Mouse (Mus musculus) MEL (cell line): ENCODE measurements around the gene Snx29.

Source experiments
- E2F4 ChIP-seq: IDR thresholded peaks from 2 replicates; pipeline ENCODE4 v1.6.1; 2011; ENCODE audit warnings: low read depth, low read length, improper control_type of control experiment, borderline replicate concordance
- EP300 ChIP-seq, 2 experiments: IDR thresholded peaks; 2 replicates each; pipeline ENCODE4 v1.6.1; 2011; ENCODE audit warnings: improper control_type of control experiment in 2 of 2, low read length in 2 of 2, low read depth in 1 of 2, mild to moderate bottlenecking in 1 of 2
- MXI1 ChIP-seq: IDR thresholded peaks from 2 replicates; pipeline ENCODE4 v1.6.1; 2011; ENCODE audit warnings: mild to moderate bottlenecking, low read depth, low read length, improper control_type of control experiment
- POLR2A ChIP-seq, 2 experiments: IDR thresholded peaks; 2 replicates each; pipeline ENCODE4 v1.6.1; 2011 to 2012; ENCODE audit warnings: low read length in 2 of 2, mild to moderate bottlenecking in 2 of 2, control low read depth in 1 of 2, improper control_type of control experiment in 1 of 2, low read depth in 1 of 2, moderate library complexity in 1 of 2; ENCODE audit not compliant: control insufficient read depth in 1 of 2, insufficient read depth in 1 of 2, poor library complexity in 1 of 2
- RAD21 ChIP-seq: IDR thresholded peaks from 2 replicates; pipeline ENCODE4 v1.6.1; 2011; ENCODE audit warnings: mild to moderate bottlenecking, low read depth, low read length, improper control_type of control experiment
- SIN3A ChIP-seq: IDR thresholded peaks from 2 replicates; pipeline ENCODE4 v1.6.1; 2012; ENCODE audit warnings: low read length, improper control_type of control experiment, inconsistent platforms
- TAL1 ChIP-seq: IDR thresholded peaks from 2 replicates; pipeline ENCODE4 v1.6.1; 2012; ENCODE audit warnings: mild to moderate bottlenecking, inconsistent platforms, low read length, moderate library complexity, mixed read lengths
- ZC3H11A ChIP-seq: IDR thresholded peaks from 2 replicates; pipeline ENCODE4 v1.6.1; 2012; ENCODE audit warnings: low read depth, mild to moderate bottlenecking, inconsistent platforms, low read length, improper control_type of control experiment

DNA sequence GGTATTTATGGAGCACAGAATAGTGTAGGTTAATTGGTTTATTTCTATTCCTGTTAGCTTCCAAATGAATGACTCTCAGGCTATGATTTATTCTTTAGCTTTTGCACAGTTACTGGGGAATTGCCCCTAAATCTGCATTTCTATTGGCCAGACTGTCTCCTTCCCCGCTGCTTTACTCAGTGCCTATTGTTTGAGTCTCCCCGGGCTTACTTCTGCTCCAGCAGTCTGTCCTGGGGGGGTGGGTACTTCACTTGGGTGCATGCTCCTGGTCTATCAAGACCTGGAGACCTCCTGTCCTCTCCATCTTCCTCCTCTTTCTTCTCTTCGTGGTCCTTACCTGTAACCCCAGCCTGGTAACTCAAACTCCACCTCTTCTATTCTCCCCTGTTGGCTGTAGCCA lies 45.8 kb upstream of the Snx29 start:
- TF ChIP-seq ZC3H11A (no peak), TAL1 (no peak), EP300 (IDR thresholded peaks at IDR 0.05; ENCODE audit: low read depth in 1 of 2, low read length in 2 of 2) (no peak), POLR2A (IDR thresholded peaks at IDR 0.05; ENCODE audit: control insufficient read depth in 1 of 2, insufficient read depth in 1 of 2, low read depth in 1 of 2, low read length in 2 of 2, poor library complexity in 1 of 2) (no peak), MXI1 (no peak), SIN3A (no peak), E2F4 (no peak), RAD21 (no peak)
